Mouse (Mus musculus) kidney, postnatal 0 days (tissue): Measurements from ENCODE around the gene Nkain2. TPM values are rescaled to one million over a fixed set of nuclear protein-coding genes. Genes with fewer than 3 reads are reported as not detected.

ENCODE experiments used
- ATAC-seq: fragments of 200-750 bp; cut with Nextera tagmentation; replicated peaks from 2 replicates; pipeline ENCODE4 v1.8.0; 2017; ENCODE audit warnings: low read depth, moderate number of reproducible peaks, moderate TSS enrichment, moderate library complexity; ENCODE audit not compliant: low FRiP score
- DNase-seq: peaks from one replicate; pipeline ENCODE4 v3.0.0-alpha.2; 2016; ENCODE audit warnings: low spot score
- H3K27ac ChIP-seq: fragments of 300-500 bp; sonication (generic); 2 replicates; pipeline ENCODE4 v1.5.1; 2014; ENCODE audit warnings: mild to moderate bottlenecking
- H3K27me3 ChIP-seq: fragments of 300-500 bp; sonication (generic); 2 replicates; pipeline ENCODE4 v1.6.1; 2014; ENCODE audit warnings: low read length, mixed read lengths; ENCODE audit not compliant: insufficient read depth
- H3K36me3 ChIP-seq: fragments of 300-500 bp; sonication (generic); 2 replicates; pipeline ENCODE4 v1.6.1; 2014; ENCODE audit warnings: low read length, mixed read lengths; ENCODE audit not compliant: insufficient read depth
- H3K4me1 ChIP-seq: fragments of 300-500 bp; sonication (generic); replicated peaks from 2 replicates; pipeline ENCODE4 v1.6.1; 2014; ENCODE audit warnings: antibody characterized with exemption, low read length, mixed read lengths; ENCODE audit not compliant: insufficient read depth
- H3K4me2 ChIP-seq: fragments of 300-500 bp; sonication (generic); 2 replicates; pipeline ENCODE4 v1.6.1; 2014; ENCODE audit warnings: mild to moderate bottlenecking, low read length, moderate library complexity, mixed read lengths
- H3K4me3 ChIP-seq: fragments of 300-500 bp; sonication (generic); replicated peaks from 2 replicates; pipeline ENCODE4 v1.5.1; 2014; ENCODE audit warnings: low read depth, low read length
- H3K9ac ChIP-seq: fragments of 300-500 bp; sonication (generic); 2 replicates; pipeline ENCODE4 v1.6.1; 2014; ENCODE audit warnings: low read depth, low read length
- H3K9me3 ChIP-seq: fragments of 300-500 bp; sonication (generic); replicated peaks from 2 replicates; pipeline ENCODE4 v1.6.1; 2016; ENCODE audit warnings: low read length, inconsistent platforms, mixed read lengths
- CTCF ChIP-seq: IDR thresholded peaks from 2 replicates; pipeline ENCODE4 v1.5.1; 2016; ENCODE audit warnings: antibody characterized with exemption, low read depth, mild to moderate bottlenecking, moderate library complexity
- WGBS: fragments of 180-500 bp; shearing (Covaris S2); extraction: QIAGEN DNeasy Blood & Tissue Kit; methylation state at CpG from one replicate; pipeline ENCODE4 v1.1.7; 2014; 5-methylcytosine and 5-hydroxymethylcytosine counted together
- polyA plus RNA-seq: library from polyadenylated mRNA; unstranded; fragments of >200 nt; fragmentation: Nextera tagmentation; extraction: Ambion mirVana; gene quantifications from 2 replicates; pipeline ENCODE4 v1.2.1, GENCODE M21; 2015

Gene Nkain2
- polyA plus RNA-seq, 1 experiment from 2014 or later: 0.34 TPM

DNA sequence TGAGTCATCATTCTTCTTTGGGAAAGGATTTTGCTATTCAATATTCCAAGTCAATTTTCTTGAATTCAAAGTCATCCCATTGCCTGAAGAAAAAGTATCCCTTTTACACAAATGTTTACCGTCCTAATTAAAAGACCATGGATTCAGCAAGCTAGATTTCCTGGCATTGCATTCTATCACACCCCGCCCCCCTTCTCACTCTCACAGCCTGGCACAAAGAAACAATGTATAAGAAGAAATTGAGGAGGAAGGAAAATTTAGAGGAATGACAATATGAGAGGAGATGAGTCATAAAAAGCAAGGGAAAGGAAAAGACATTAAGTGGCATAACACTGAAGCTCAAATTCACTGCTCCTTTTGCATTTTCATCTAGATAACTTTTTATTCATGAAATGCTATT, 193.6 kb downstream of the Nkain2 start:
- TF ChIP-seq CTCF: no peak
- Histone ChIP-seq H3K9me3 (no peaks in the 10 kb centered on the region), H3K4me2 (no peak overlapping the region), H3K36me3 (no peaks in the 10 kb centered on the region), H3K27me3 (no peaks in the 10 kb centered on the region), H3K27ac (no peak overlapping the region), H3K4me1 (no peaks in the 10 kb centered on the region), H3K4me3 (no peak overlapping the region), H3K9ac (no peak overlapping the region)
- DNase-seq: no peak
- WGBS: 83% methylated on average over 2 of the region's 2 CpGs
- no peak for ATAC-seq

- Histone ChIP-seq H3K36me3 (no peaks in the 10 kb centered on the region), H3K4me2 (no peak overlapping the region), H3K4me1 (no peaks in the 10 kb centered on the region), H3K9me3 (no peaks in the 10 kb centered on the region), H3K4me3 (no peak overlapping the region), H3K9ac (no peak overlapping the region), H3K27ac (no peak overlapping the region), H3K27me3 (no peaks in the 10 kb centered on the region)
- ATAC-seq: no peak
- DNase-seq: no peak
- no peak for TF ChIP-seq CTCF
Measured at GRCm38 (mm10) chr10:32684548-32684947, 205.7 kb downstream of the Nkain2 start.

DNA sequence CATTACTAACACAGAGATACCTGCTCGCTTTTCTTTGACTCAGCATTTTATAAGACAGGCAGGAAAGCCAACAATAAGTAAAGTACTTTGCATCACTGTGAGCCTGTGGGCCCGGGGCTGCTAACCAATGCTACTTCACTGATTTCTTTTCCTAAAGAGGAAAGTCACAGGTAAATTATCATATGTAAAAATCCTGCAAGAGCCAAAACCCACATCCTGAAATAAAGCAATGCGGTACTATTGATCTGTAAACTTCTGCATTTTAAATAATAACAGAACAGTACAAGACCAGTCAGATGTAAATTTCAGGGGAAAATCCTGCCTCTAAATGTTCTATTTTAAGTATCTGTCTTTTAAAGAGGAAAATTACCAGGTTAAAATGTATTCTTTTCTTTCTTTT, 250.0 kb downstream of the Nkain2 start:
- ATAC-seq (no peak), DNase-seq (no peak)
- no peak overlapping the region for H3K9ac ChIP-seq
- no peak for TF ChIP-seq CTCF
- H3K36me3 ChIP-seq: no peaks in the 10 kb centered on the region
- no peaks in the 10 kb centered on the region for H3K4me1 ChIP-seq
- no peak overlapping the region for H3K27ac ChIP-seq
- WGBS: 62% methylated on average over 3 of the region's 3 CpGs
- H3K27me3 ChIP-seq: no peaks in the 10 kb centered on the region
- no peaks in the 10 kb centered on the region for H3K9me3 ChIP-seq
- no peak overlapping the region for H3K4me3 ChIP-seq
- no peak overlapping the region for H3K4me2 ChIP-seq

- no peaks in the 10 kb centered on the region for H3K36me3 ChIP-seq
- H3K27me3 ChIP-seq: no peaks in the 10 kb centered on the region
- no peaks in the 10 kb centered on the region for H3K4me1 ChIP-seq
- H3K27ac ChIP-seq: no peak overlapping the region
- H3K9me3 ChIP-seq: no peaks in the 10 kb centered on the region
- H3K9ac ChIP-seq: no peak overlapping the region
- H3K4me2 ChIP-seq: no peak overlapping the region
- no peak for TF ChIP-seq CTCF
- H3K4me3 ChIP-seq: no peak overlapping the region
- ATAC-seq: no peak
- DNase-seq: no peak
Measured at GRCm38 (mm10) chr10:32639173-32639572, 251.1 kb downstream of the Nkain2 start.

GRCm38 (mm10) chr10:32631043-32631442, 259.2 kb downstream of the Nkain2 start:
- Histone ChIP-seq H3K9ac (no peak overlapping the region), H3K27ac (no peak overlapping the region), H3K36me3 (no peaks in the 10 kb centered on the region), H3K4me2 (no peak overlapping the region), H3K4me1 (no peaks in the 10 kb centered on the region), H3K9me3 (no peaks in the 10 kb centered on the region), H3K4me3 (no peak overlapping the region), H3K27me3 (no peaks in the 10 kb centered on the region)
- ATAC-seq (no peak), DNase-seq (no peak)
- 98% methylated on average over 2 of the region's 2 CpGs for WGBS
- TF ChIP-seq CTCF: no peak

GRCm38 (mm10) chr10:32604448-32604847, 285.8 kb downstream of the Nkain2 start:
- DNase-seq (no peak), ATAC-seq (no peak)
- Histone ChIP-seq H3K4me2 (no peak overlapping the region), H3K9ac (no peak overlapping the region), H3K4me3 (no peak overlapping the region), H3K4me1 (no peaks in the 10 kb centered on the region), H3K36me3 (no peaks in the 10 kb centered on the region), H3K27ac (no peak overlapping the region), H3K9me3 (no peaks in the 10 kb centered on the region), H3K27me3 (no peaks in the 10 kb centered on the region)
- no peak for TF ChIP-seq CTCF

DNA sequence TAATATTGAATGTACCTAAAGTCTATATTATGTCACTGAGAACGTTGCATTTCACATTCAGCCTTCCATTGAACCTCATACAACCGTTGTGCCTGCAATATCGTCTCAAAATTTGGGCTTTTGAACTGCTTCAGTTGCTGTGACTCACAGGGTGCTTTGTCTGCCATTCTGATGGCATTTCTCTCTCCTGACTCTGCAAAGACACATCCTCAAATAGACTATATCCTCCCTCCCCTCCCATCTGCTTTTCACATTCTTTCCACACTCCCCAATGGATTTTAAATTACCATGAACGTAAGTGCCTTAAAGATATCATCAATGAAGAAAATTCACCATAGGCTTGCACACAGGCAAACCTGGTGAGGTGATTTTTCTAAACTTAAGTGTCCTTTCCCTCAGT, 287.5 kb downstream of the Nkain2 start:
- Histone ChIP-seq H3K36me3 (no peaks in the 10 kb centered on the region), H3K9ac (no peak overlapping the region), H3K27ac (no peak overlapping the region), H3K4me1 (no peaks in the 10 kb centered on the region), H3K4me3 (no peak overlapping the region), H3K27me3 (no peaks in the 10 kb centered on the region), H3K9me3 (no peaks in the 10 kb centered on the region), H3K4me2 (no peak overlapping the region)
- no peak for DNase-seq
- ATAC-seq: no peak
- TF ChIP-seq CTCF: no peak
- 81% methylated on average over 4 of the region's 4 CpGs for whole genome bisulfite sequencing
